34 mouse cellular contexts compared by ENCODE assay signal in genomic region chr11:30372924-30373323, GRCm38 (mm10).
"Had no signal": no experiment of that assay in that cellular context is flagged by ENCODE, and none has a peak within 500 bp of the region (broad histone marks: within the 10 kb centered on the region; RNA-seq: fewer than 3 reads in every experiment).

No protein-coding gene starts in this region.

- H3K4me1 ChIP-seq: heart, embryonic 10.5 days; heart, embryonic 12.5 days; heart, embryonic 13.5 days; heart, embryonic 15.5 days; hindbrain, embryonic 10.5 days; hindbrain, embryonic 12.5 days; hindbrain, embryonic 13.5 days; hindbrain, embryonic 15.5 days; intestine, embryonic 15.5 days had no signal

- H3K27ac ChIP-seq: heart, embryonic 10.5 days; heart, embryonic 13.5 days; heart, embryonic 15.5 days; hindbrain, embryonic 10.5 days; hindbrain, embryonic 12.5 days; hindbrain, embryonic 13.5 days; hindbrain, embryonic 14.5 days; hindbrain, embryonic 15.5 days; hindbrain, postnatal 0 days; intestine, embryonic 15.5 days; kidney, embryonic 15.5 days; kidney, postnatal 0 days; left cerebral cortex, adult 2 months had no signal

- H3K4me2 ChIP-seq: heart, embryonic 11.5 days; heart, embryonic 12.5 days; heart, embryonic 13.5 days; heart, embryonic 15.5 days; hindbrain, embryonic 12.5 days; hindbrain, embryonic 13.5 days; hindbrain, embryonic 14.5 days; hindbrain, embryonic 15.5 days; intestine, embryonic 15.5 days; kidney, embryonic 15.5 days had no signal

- H3K9ac ChIP-seq: heart, embryonic 12.5 days; heart, embryonic 13.5 days; heart, embryonic 15.5 days; hindbrain, embryonic 12.5 days; hindbrain, embryonic 13.5 days; hindbrain, embryonic 14.5 days; hindbrain, embryonic 15.5 days; intestine, embryonic 15.5 days; kidney, embryonic 15.5 days had no signal

- ATAC-seq: hindbrain, embryonic 16.5 days; hindbrain, postnatal 0 days; inflammation-experienced regulatory T-cells, adult 6 months; intestine, embryonic 15.5 days; intestine, embryonic 16.5 days; intestine, postnatal 0 days had no signal

- H3K27me3 ChIP-seq: heart, embryonic 12.5 days; heart, embryonic 13.5 days; heart, embryonic 15.5 days; hindbrain, embryonic 12.5 days; hindbrain, embryonic 13.5 days; hindbrain, embryonic 15.5 days; intestine, embryonic 15.5 days; kidney, embryonic 15.5 days had no signal

- DNase-seq: heart, postnatal 10 days; heart, postnatal 14 days; heart, postnatal 36 days; heart, postnatal 4 days; kidney, adult 11 months; kidney, adult 18-20 months; kidney, adult 2 months; kidney, adult 8-10 months; kidney, adult 9 months; kidney, postnatal 10 days; kidney, postnatal 14 days; kidney, postnatal 25 days; kidney, postnatal 36 days; kidney, postnatal 4 days; layer of hippocampus, postnatal 36 days had no signal

- H3K4me3 ChIP-seq: heart, embryonic 10.5 days; heart, embryonic 12.5 days; heart, embryonic 13.5 days; heart, embryonic 15.5 days; hindbrain, embryonic 10.5 days; hindbrain, embryonic 12.5 days; hindbrain, embryonic 13.5 days; hindbrain, embryonic 15.5 days; intestine, embryonic 15.5 days; kidney, embryonic 15.5 days; left cerebral cortex, adult 2 months had no signal

- H3K9me3 ChIP-seq: heart, embryonic 15.5 days; hindbrain, embryonic 12.5 days; hindbrain, embryonic 13.5 days; hindbrain, embryonic 15.5 days; intestine, embryonic 15.5 days; kidney, embryonic 15.5 days had no signal

- H3K36me3 ChIP-seq: heart, embryonic 10.5 days; heart, embryonic 12.5 days; heart, embryonic 13.5 days; heart, embryonic 15.5 days; hindbrain, embryonic 10.5 days; hindbrain, embryonic 12.5 days; hindbrain, embryonic 13.5 days; hindbrain, embryonic 15.5 days; intestine, embryonic 15.5 days; kidney, embryonic 15.5 days had no signal
